Mouse (Mus musculus) testis, adult 2 months (tissue): ENCODE measurements at regions not wholly inside any gene's neighbourhood (a gene's known extent, or its start where the extent isn't known, plus 50 kb on each side); places are given as distances from the start of the nearest gene placed in this dataset.

Experiments
- CTCF ChIP-seq: fragments of 200-500 bp; IDR thresholded peaks from 2 replicates; pipeline ENCODE4 v1.5.1; 2012; ENCODE audit warnings: low read depth, mild to moderate bottlenecking, inconsistent platforms, low read length, moderate library complexity; ENCODE audit not compliant: control insufficient read depth, insufficient read depth, insufficient replicate concordance
- POLR2A ChIP-seq: fragments of 200-500 bp; IDR thresholded peaks from 2 replicates; pipeline ENCODE4 v1.6.1; 2012; ENCODE audit warnings: low read depth, mild to moderate bottlenecking, inconsistent platforms, low read length, moderate library complexity; ENCODE audit not compliant: control insufficient read depth

DNA sequence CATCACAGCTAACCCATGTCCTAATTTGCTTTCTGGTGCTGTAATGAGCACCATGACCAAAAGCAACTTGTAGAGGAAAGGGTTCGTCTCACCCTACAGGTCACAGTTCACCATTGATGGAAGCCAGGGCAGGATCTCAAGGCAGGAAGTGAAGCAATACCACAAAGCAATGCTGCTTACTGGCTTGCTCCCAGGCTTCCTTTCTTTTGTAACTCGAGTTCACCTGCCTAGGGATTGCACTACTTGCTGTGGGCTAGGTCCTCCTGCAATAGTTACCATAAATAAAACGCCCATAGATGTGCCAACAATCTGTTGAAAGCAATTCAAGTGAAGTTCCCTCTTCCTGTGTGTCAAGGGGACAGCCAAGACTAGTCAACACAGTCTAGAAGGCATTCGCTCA is 342.4 kb downstream of the Agtpbp1 start:
- TF ChIP-seq POLR2A (no peak), CTCF (no peak)
